ENCODE assay signal across 8 mouse cellular contexts in genomic region chr17:21231654-21232053, GRCm38 (mm10). TPM values are rescaled to one million over a fixed set of nuclear protein-coding genes. Genes with fewer than 3 reads are reported as not detected.
DNase-seq lines count a peak whose midpoint lies in the region; ATAC-seq and TF ChIP-seq lines count a peak whose summit lies in the region.

No protein-coding gene starts in this region.

- no peak overlapping the region for H3K27ac ChIP-seq in hindbrain, embryonic 10.5 days
- H3K27ac ChIP-seq in hindbrain, embryonic 12.5 days, result no peak overlapping the region
- no peak overlapping the region for H3K27ac ChIP-seq in ES-E14 (ENCODE audit: insufficient read depth, low read depth, low read length, poor library complexity, severe bottlenecking)
- H3K27ac ChIP-seq in hindbrain, postnatal 0 days, result no peak overlapping the region

- no peaks in the 10 kb centered on the region for H3K27me3 ChIP-seq in hindbrain, embryonic 10.5 days (ENCODE audit: insufficient read depth, poor library complexity, severe bottlenecking)
- no peaks in the 10 kb centered on the region for H3K27me3 ChIP-seq in hindbrain, embryonic 12.5 days
- H3K27me3 ChIP-seq in hindbrain, postnatal 0 days (ENCODE audit: insufficient read depth, low read length), result no peaks in the 10 kb centered on the region

- no peaks in the 10 kb centered on the region for H3K36me3 ChIP-seq in hindbrain, embryonic 10.5 days
- H3K36me3 ChIP-seq in hindbrain, embryonic 12.5 days, result no peaks in the 10 kb centered on the region
- no peaks in the 10 kb centered on the region for H3K36me3 ChIP-seq in ES-E14 (ENCODE audit: control insufficient read depth, insufficient read depth, low read length, poor library complexity, severe bottlenecking)
- H3K36me3 ChIP-seq in hindbrain, postnatal 0 days (ENCODE audit: insufficient read depth, low read length), result no peaks in the 10 kb centered on the region

- H3K4me3 ChIP-seq in hindbrain, embryonic 10.5 days, result no peak overlapping the region
- no peak overlapping the region for H3K4me3 ChIP-seq in hindbrain, embryonic 12.5 days
- no peak overlapping the region for H3K4me3 ChIP-seq in ES-E14 (ENCODE audit: insufficient read depth in 1 of 2, low read depth in 1 of 2, low read length in 2 of 2, poor library complexity in 1 of 2, severe bottlenecking in 1 of 2)
- no peak overlapping the region for H3K4me3 ChIP-seq in hindbrain, postnatal 0 days (ENCODE audit: low read length)

- in situ Hi-C loops in ES-E14 (cut with MboI; ENCODE audit: low sequenced_read_pairs in 2 of 2, unreplicated experiment in 2 of 2), result no loop called here

- no peak overlapping the region for H3K9ac ChIP-seq in hindbrain, embryonic 12.5 days
- no peak overlapping the region for H3K9ac ChIP-seq in ES-E14 (ENCODE audit: insufficient read depth, low read depth, low read length, poor library complexity, severe bottlenecking)
- H3K9ac ChIP-seq in hindbrain, postnatal 0 days (replicated peaks; ENCODE audit: low read length), result no peak overlapping the region

- H3K4me2 ChIP-seq in hindbrain, embryonic 12.5 days (replicated peaks), result no peak overlapping the region
- H3K4me2 ChIP-seq in hindbrain, postnatal 0 days (ENCODE audit: low read depth, low read length), result no peak overlapping the region

- peak; percentile 70 for TF ChIP-seq CTCF in hindbrain, postnatal 0 days (IDR thresholded peaks at IDR 0.05; ENCODE audit: low read depth)

- intact Hi-C loops in left cerebral cortex, postnatal 36 days (cut with DNase I), result loop anchor here (10.0 kb wide), 2 partner anchors 193 to 303 kb away; partner anchors contain the start of genes Zfp52 and Zfp54

- H3K9me3 ChIP-seq in hindbrain, embryonic 10.5 days, result peaks cover 13% of the 10 kb centered on the region
- H3K9me3 ChIP-seq in hindbrain, embryonic 12.5 days (replicated peaks), result 0 out of 2 replicates have a peak, but pooled peaks cover 3% of the 10 kb centered on the region
- H3K9me3 ChIP-seq in ES-E14 (ENCODE audit: control insufficient read depth, insufficient read depth, low read depth, low read length), result no peaks in the 10 kb centered on the region
- H3K9me3 ChIP-seq in hindbrain, postnatal 0 days (ENCODE audit: low read length), result no peaks in the 10 kb centered on the region

- 31% methylated on average over 9 of the region's 9 CpGs for WGBS in hindbrain, embryonic 10.5 days
- 28% methylated on average over 9 of the region's 9 CpGs for WGBS in hindbrain, embryonic 12.5 days
- WGBS in hindbrain, postnatal 0 days, result 28% methylated on average over 9 of the region's 9 CpGs

- H3K4me1 ChIP-seq in hindbrain, embryonic 10.5 days (replicated peaks), result no peaks in the 10 kb centered on the region
- H3K4me1 ChIP-seq in hindbrain, embryonic 12.5 days, result no peaks in the 10 kb centered on the region
- no peaks in the 10 kb centered on the region for H3K4me1 ChIP-seq in ES-E14 (ENCODE audit: control insufficient read depth in 2 of 2, insufficient read depth in 2 of 2, low read length in 2 of 2, poor library complexity in 1 of 2)
- no peaks in the 10 kb centered on the region for H3K4me1 ChIP-seq in hindbrain, postnatal 0 days (ENCODE audit: insufficient read depth, low read length)

- ATAC-seq in hindbrain, embryonic 12.5 days (ENCODE audit: low FRiP score), result no peak
- peak; percentile 27; the same call in 1 of the 2 replicates for ATAC-seq in hindbrain, postnatal 0 days
- ATAC-seq in neutrophil, adult 5-6 weeks (ENCODE audit: extremely low read depth, insufficient number of reproducible peaks, low FRiP score, poor library complexity, severe bottlenecking), result peak; percentile 63

- peak; percentile 41 for DNase-seq in hindbrain, embryonic 10.5 days (ENCODE audit: low spot score)
- DNase-seq in ES-E14 (ENCODE audit: low read depth, low spot score), result peak; percentile 44
- peak; percentile 41 to 53 for DNase-seq in cerebellum, postnatal 10 days
- peak; percentile 58 for DNase-seq in hindbrain, postnatal 0 days (ENCODE audit: low spot score)
- DNase-seq in left cerebral cortex, postnatal 36 days (ENCODE audit: low spot score in 2 of 2), result peak; percentile 21 to 49
- peak; percentile 41 to 53 for DNase-seq in thymus, postnatal 36 days

TF ChIP-seq in ES-E14, 5 proteins besides CTCF, POLR2A, EP300 and RAD21:
- peak; percentile 61; the same call in 1 of the 2 replicates for TF ChIP-seq ZC3H11A (IDR thresholded peaks at IDR 0.05; ENCODE audit: borderline replicate concordance, low read depth, low read length)
- no peak for TF ChIP-seq ZNF384 (IDR thresholded peaks at IDR 0.05; ENCODE audit: low read depth, low read length)
TF ChIP-seq in ES-E14: peak in this region for 1.

RNA-seq across cellular contexts. Expression of gene Vmn1r234, which starts 5.8 kb away (rescaled TPM):
- not detected in 2 replicates for polyA plus RNA-seq in hindbrain, embryonic 10.5 days (2016; fragmentation: Nextera tagmentation; extraction: Ambion mirVana)
- not detected in 2 replicates for polyA plus RNA-seq in hindbrain, embryonic 12.5 days (2016; fragmentation: Nextera tagmentation; extraction: Ambion mirVana)
- not detected in 2 replicates for total RNA-seq in ES-E14 (2012; rRNA removed)
- total RNA-seq in hindbrain, postnatal 0 days (2014; rRNA removed), result not detected in 2 replicates
- polyA plus RNA-seq in hindbrain, postnatal 0 days (2015; fragmentation: Nextera tagmentation; extraction: Ambion mirVana), result not detected in 2 replicates
- not detected for total RNA-seq in left cerebral cortex, postnatal 36 days (2021)
- total RNA-seq in neutrophil, adult 5-6 weeks (2017), result not detected in 2 replicates

RNA-seq across cellular contexts. Expression of gene Vmn1r235, which starts 24.6 kb away (rescaled TPM):
- polyA plus RNA-seq in hindbrain, embryonic 10.5 days (2016; fragmentation: Nextera tagmentation; extraction: Ambion mirVana), result not detected in 2 replicates
- not detected in 2 replicates for polyA plus RNA-seq in hindbrain, embryonic 12.5 days (2016; fragmentation: Nextera tagmentation; extraction: Ambion mirVana)
- not detected in 2 replicates for total RNA-seq in ES-E14 (2012; rRNA removed)
- not detected in 2 replicates for total RNA-seq in hindbrain, postnatal 0 days (2014; rRNA removed)
- not detected in 2 replicates for polyA plus RNA-seq in hindbrain, postnatal 0 days (2015; fragmentation: Nextera tagmentation; extraction: Ambion mirVana)
- not detected for total RNA-seq in left cerebral cortex, postnatal 36 days (2021)
- not detected in 2 replicates for total RNA-seq in neutrophil, adult 5-6 weeks (2017)

RNA-seq across cellular contexts. Expression of gene Vmn1r236, which starts 51.1 kb away (rescaled TPM):
- polyA plus RNA-seq in hindbrain, embryonic 10.5 days (2016; fragmentation: Nextera tagmentation; extraction: Ambion mirVana), result not detected in 2 replicates
- polyA plus RNA-seq in hindbrain, embryonic 12.5 days (2016; fragmentation: Nextera tagmentation; extraction: Ambion mirVana), result not detected in 2 replicates
- total RNA-seq in ES-E14 (2012; rRNA removed), result not detected in 2 replicates
- not detected in 2 replicates for total RNA-seq in hindbrain, postnatal 0 days (2014; rRNA removed)
- not detected in 2 replicates for polyA plus RNA-seq in hindbrain, postnatal 0 days (2015; fragmentation: Nextera tagmentation; extraction: Ambion mirVana)
- not detected for total RNA-seq in left cerebral cortex, postnatal 36 days (2021)
- 0.12 and 0.37 TPM in 2 replicates for total RNA-seq in neutrophil, adult 5-6 weeks (2017)
